Mouse (Mus musculus) kidney, postnatal 0 days (tissue): Measurements from ENCODE around the gene Cldn11. TPM values are rescaled to one million over a fixed set of nuclear protein-coding genes. Genes with fewer than 3 reads are reported as not detected.
"Not testable (repeated sequence)": the region's sequence is repeated elsewhere in the genome, so short reads cannot be mapped to it uniquely, and the experiment has no call there.

Source experiments
- ATAC-seq: fragments of 200-750 bp; cut with Nextera tagmentation; replicated peaks from 2 replicates; pipeline ENCODE4 v1.8.0; 2017; ENCODE audit warnings: low read depth, moderate number of reproducible peaks, moderate TSS enrichment, moderate library complexity; ENCODE audit not compliant: low FRiP score
- DNase-seq: peaks from one replicate; pipeline ENCODE4 v3.0.0-alpha.2; 2016; ENCODE audit warnings: low spot score
- H3K27ac ChIP-seq: fragments of 300-500 bp; sonication (generic); 2 replicates; pipeline ENCODE4 v1.5.1; 2014; ENCODE audit warnings: mild to moderate bottlenecking
- H3K27me3 ChIP-seq: fragments of 300-500 bp; sonication (generic); 2 replicates; pipeline ENCODE4 v1.6.1; 2014; ENCODE audit warnings: low read length, mixed read lengths; ENCODE audit not compliant: insufficient read depth
- H3K36me3 ChIP-seq: fragments of 300-500 bp; sonication (generic); 2 replicates; pipeline ENCODE4 v1.6.1; 2014; ENCODE audit warnings: low read length, mixed read lengths; ENCODE audit not compliant: insufficient read depth
- H3K4me1 ChIP-seq: fragments of 300-500 bp; sonication (generic); replicated peaks from 2 replicates; pipeline ENCODE4 v1.6.1; 2014; ENCODE audit warnings: antibody characterized with exemption, low read length, mixed read lengths; ENCODE audit not compliant: insufficient read depth
- H3K4me2 ChIP-seq: fragments of 300-500 bp; sonication (generic); 2 replicates; pipeline ENCODE4 v1.6.1; 2014; ENCODE audit warnings: mild to moderate bottlenecking, low read length, moderate library complexity, mixed read lengths
- H3K4me3 ChIP-seq: fragments of 300-500 bp; sonication (generic); replicated peaks from 2 replicates; pipeline ENCODE4 v1.5.1; 2014; ENCODE audit warnings: low read depth, low read length
- H3K9ac ChIP-seq: fragments of 300-500 bp; sonication (generic); 2 replicates; pipeline ENCODE4 v1.6.1; 2014; ENCODE audit warnings: low read depth, low read length
- H3K9me3 ChIP-seq: fragments of 300-500 bp; sonication (generic); replicated peaks from 2 replicates; pipeline ENCODE4 v1.6.1; 2016; ENCODE audit warnings: low read length, inconsistent platforms, mixed read lengths
- CTCF ChIP-seq: IDR thresholded peaks from 2 replicates; pipeline ENCODE4 v1.5.1; 2016; ENCODE audit warnings: antibody characterized with exemption, low read depth, mild to moderate bottlenecking, moderate library complexity
- WGBS: fragments of 180-500 bp; shearing (Covaris S2); extraction: QIAGEN DNeasy Blood & Tissue Kit; methylation state at CpG from one replicate; pipeline ENCODE4 v1.1.7; 2014; 5-methylcytosine and 5-hydroxymethylcytosine counted together
- polyA plus RNA-seq: library from polyadenylated mRNA; unstranded; fragments of >200 nt; fragmentation: Nextera tagmentation; extraction: Ambion mirVana; gene quantifications from 2 replicates; pipeline ENCODE4 v1.2.1, GENCODE M21; 2015

Cldn11 gene
- polyA plus RNA-seq, 1 experiment from 2014 or later, result 61.6 TPM

DNA sequence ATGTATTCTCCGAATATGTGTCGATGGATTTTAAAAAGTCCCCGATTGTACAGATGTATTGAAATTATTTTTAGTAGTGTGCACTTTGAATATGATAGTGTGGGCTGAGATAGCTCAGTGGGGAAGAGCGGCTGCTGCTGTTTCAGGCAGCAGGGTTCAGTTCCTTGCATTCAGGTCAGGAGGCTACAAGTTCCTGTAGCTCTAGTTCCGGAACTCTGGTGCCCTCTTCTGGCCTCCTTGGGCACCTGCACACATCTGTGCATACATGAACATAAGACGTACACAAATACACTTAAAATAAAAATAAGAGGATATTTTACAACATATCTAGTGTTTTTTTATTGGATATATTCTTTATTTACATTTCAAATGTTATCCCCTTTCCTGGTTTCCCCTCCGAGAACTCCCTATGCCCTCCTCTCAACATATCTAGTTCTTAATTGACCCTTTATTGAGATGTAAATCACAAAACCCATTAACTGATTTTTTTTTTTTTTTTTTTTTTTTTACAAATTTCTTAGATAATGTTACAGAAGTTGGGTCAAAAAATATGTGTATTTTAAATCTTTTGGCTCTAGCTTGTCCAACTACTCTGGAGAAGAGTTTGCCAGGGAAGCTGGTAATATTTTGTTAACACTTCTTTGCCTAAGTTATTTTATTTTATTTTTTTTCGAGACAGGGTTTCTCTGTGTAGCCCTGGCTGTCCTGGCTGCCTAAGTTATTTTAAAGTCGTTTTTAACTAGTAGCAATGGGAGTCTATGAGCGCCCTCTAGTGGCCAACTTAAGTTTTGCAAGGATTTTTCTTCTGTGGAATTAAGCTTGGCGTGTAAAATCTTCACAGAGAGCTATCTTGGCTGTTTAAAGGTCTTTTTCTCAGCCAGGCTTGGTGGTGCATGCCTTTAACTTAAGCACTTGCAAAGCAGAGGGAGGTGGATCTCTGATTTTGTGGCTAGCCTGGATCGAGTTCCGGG is 11.0 kb upstream of the Cldn11 start:
- Histone ChIP-seq H3K9me3 (no peaks in the 10 kb centered on the region), H3K4me3 (no peak overlapping the region), H3K9ac (no peak overlapping the region), H3K4me1 (no peaks in the 10 kb centered on the region), H3K4me2 (no peak overlapping the region), H3K36me3 (no peaks in the 10 kb centered on the region), H3K27me3 (no peaks in the 10 kb centered on the region), H3K27ac (no peak overlapping the region)
- WGBS, result 58% methylated on average over 13 of the region's 13 CpGs
- DNase-seq, result peak; percentile 90
- no peak for ATAC-seq
- peak; percentile 88 for TF ChIP-seq CTCF

GRCm38 (mm10) chr3:31141621-31142020 is 8.1 kb upstream of the Cldn11 start:
- Histone ChIP-seq H3K9ac (no peak overlapping the region), H3K27me3 (no peaks in the 10 kb centered on the region), H3K27ac (no peak overlapping the region), H3K4me2 (no peak overlapping the region), H3K9me3 (no peaks in the 10 kb centered on the region), H3K4me3 (no peak overlapping the region), H3K36me3 (no peaks in the 10 kb centered on the region), H3K4me1 (no peaks in the 10 kb centered on the region)
- no peak for DNase-seq
- no peak for TF ChIP-seq CTCF
- 85% methylated on average over 4 of the region's 4 CpGs for WGBS
- ATAC-seq, result no peak

- not testable (repeated sequence) for H3K27ac ChIP-seq, DNase-seq, H3K9me3 ChIP-seq, H3K4me1 ChIP-seq, H3K4me3 ChIP-seq, H3K9ac ChIP-seq, H3K36me3 ChIP-seq, H3K27me3 ChIP-seq, ATAC-seq, H3K4me2 ChIP-seq
- WGBS, result 87% methylated on average over 11 of the region's 11 CpGs
Observed at GRCm38 (mm10) chr3:31145222-31145621, 4.5 kb upstream of the Cldn11 start.

DNA sequence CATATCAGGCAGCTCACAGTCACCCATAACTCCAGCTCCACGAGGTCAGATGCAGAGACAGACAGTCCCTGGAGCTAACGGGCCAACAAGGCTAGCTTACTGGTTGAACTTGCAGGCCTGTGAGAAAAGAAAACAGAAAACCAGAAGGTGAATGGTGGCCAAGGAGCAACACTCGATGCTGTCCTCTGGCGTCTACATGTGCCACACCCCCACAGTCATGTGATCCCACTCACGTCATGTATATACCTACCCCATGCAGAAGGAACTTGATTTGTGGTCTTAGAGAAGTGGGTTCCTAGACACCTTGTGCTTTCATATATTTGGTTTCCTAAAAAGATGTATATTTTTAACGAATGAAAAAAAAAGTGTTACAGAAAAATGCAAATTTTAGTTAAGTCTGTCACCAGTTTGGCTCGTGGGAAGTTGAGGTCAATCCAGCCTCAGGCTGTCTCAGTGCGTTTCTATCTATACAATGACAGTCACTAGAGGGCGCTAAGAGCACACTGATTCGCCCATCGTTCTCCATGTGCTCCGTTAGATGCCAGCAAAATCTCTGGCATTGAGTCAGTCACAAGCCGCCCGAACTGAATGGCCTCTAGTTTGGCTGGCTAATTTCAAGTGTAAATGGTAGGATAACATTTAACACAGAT is 4.0 kb upstream of the Cldn11 start:
- H3K4me1 ChIP-seq, result peaks cover 5% of the 10 kb centered on the region; the same call in 1 of the 2 replicates
- H3K4me3 ChIP-seq, result no peak overlapping the region
- WGBS, result 15% methylated on average over 14 of the region's 14 CpGs
- no peak overlapping the region for H3K9ac ChIP-seq
- no peaks in the 10 kb centered on the region for H3K36me3 ChIP-seq
- H3K9me3 ChIP-seq, result no peaks in the 10 kb centered on the region
- DNase-seq (peak; percentile 94), ATAC-seq (peak; percentile 79)
- no peak overlapping the region for H3K27ac ChIP-seq
- 0 out of 2 replicates have a peak, but pooled peaks cover 3% of the 10 kb centered on the region for H3K27me3 ChIP-seq
- TF ChIP-seq CTCF, result peak; percentile 92
- no peak overlapping the region for H3K4me2 ChIP-seq

DNA sequence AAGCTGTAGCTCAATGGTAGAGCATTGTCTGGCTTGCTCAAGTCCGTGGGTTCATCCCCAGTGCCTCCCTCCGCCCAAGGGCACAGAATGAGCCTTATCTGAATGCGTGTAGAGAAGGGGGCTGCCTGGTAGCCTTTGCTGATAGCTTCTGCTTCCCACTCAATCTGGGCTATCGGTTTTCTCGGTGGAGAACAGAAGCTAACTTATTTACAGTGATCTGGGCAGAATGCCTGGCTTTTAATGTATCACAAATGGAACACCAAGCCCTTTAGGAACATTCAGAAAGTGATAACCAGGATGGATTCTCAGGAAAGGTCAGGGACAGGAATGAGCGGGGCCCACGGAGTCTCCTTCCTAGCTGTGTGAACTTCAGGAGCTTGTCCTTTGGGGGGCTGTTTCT is 1.1 kb upstream of the Cldn11 start:
- H3K9ac ChIP-seq, result no peak overlapping the region
- ATAC-seq (no peak), DNase-seq (no peak)
- no peak for TF ChIP-seq CTCF
- peaks cover 5% of the 10 kb centered on the region for H3K4me1 ChIP-seq
- H3K27ac ChIP-seq, result no peak overlapping the region
- H3K27me3 ChIP-seq, result 0 out of 2 replicates have a peak, but pooled peaks cover 3% of the 10 kb centered on the region
- H3K4me2 ChIP-seq, result no peak overlapping the region
- H3K4me3 ChIP-seq, result no peak overlapping the region
- no peaks in the 10 kb centered on the region for H3K36me3 ChIP-seq
- H3K9me3 ChIP-seq, result no peaks in the 10 kb centered on the region
- WGBS, result 80% methylated on average over 7 of the region's 7 CpGs

GRCm38 (mm10) chr3:31152108-31152507 is 2.4 kb downstream of the Cldn11 start:
- Histone ChIP-seq H3K36me3 (no peaks in the 10 kb centered on the region), H3K4me3 (no peak overlapping the region), H3K4me1 (peaks cover 5% of the 10 kb centered on the region), H3K9ac (no peak overlapping the region), H3K4me2 (peak overlapping the region; percentile 6; the same call in 1 of the 2 replicates), H3K9me3 (no peaks in the 10 kb centered on the region), H3K27me3 (0 out of 2 replicates have a peak, but pooled peaks cover 3% of the 10 kb centered on the region), H3K27ac (no peak overlapping the region)
- 22% methylated on average over 6 of the region's 6 CpGs for WGBS
- DNase-seq (no peak), ATAC-seq (no peak)
- no peak for TF ChIP-seq CTCF
